Mouse (Mus musculus) forebrain, embryonic 16.5 days (tissue): ENCODE results near the gene Minpp1. TPM values are rescaled to one million over a fixed set of nuclear protein-coding genes. Genes with fewer than 3 reads are reported as not detected.

Source experiments
- ATAC-seq: fragments of 200-750 bp; cut with Nextera tagmentation; 2 replicates; pipeline ENCODE4 v1.8.0; 2017; ENCODE audit warnings: mild to moderate bottlenecking, moderate library complexity
- H3K27ac ChIP-seq: fragments of 300-500 bp; sonication (generic); 2 replicates; pipeline ENCODE4 v1.5.1; 2014; ENCODE audit warnings: low read length, control low read depth
- H3K27me3 ChIP-seq: fragments of 300-500 bp; sonication (generic); replicated peaks from 2 replicates; pipeline ENCODE4 v1.6.1; 2014; ENCODE audit warnings: low read length; ENCODE audit not compliant: control insufficient read depth, insufficient read depth
- H3K36me3 ChIP-seq: fragments of 300-500 bp; sonication (generic); 2 replicates; pipeline ENCODE4 v1.6.1; 2014; ENCODE audit not compliant: control insufficient read depth, insufficient read depth
- H3K4me1 ChIP-seq: fragments of 300-500 bp; sonication (generic); replicated peaks from 2 replicates; pipeline ENCODE4 v1.6.1; 2014; ENCODE audit warnings: low read length; ENCODE audit not compliant: control insufficient read depth, insufficient read depth
- H3K4me2 ChIP-seq: fragments of 300-500 bp; sonication (generic); 2 replicates; pipeline ENCODE4 v1.6.1; 2014; ENCODE audit warnings: mild to moderate bottlenecking, low read length, control low read depth
- H3K4me3 ChIP-seq: fragments of 300-500 bp; sonication (generic); replicated peaks from 2 replicates; pipeline ENCODE4 v1.5.1; 2014; ENCODE audit warnings: mild to moderate bottlenecking, low read length, control low read depth
- H3K9ac ChIP-seq: fragments of 300-500 bp; sonication (generic); replicated peaks from 2 replicates; pipeline ENCODE4 v1.6.1; 2014; ENCODE audit warnings: low read depth, low read length, control low read depth
- H3K9me3 ChIP-seq: fragments of 300-500 bp; sonication (generic); 2 replicates; pipeline ENCODE4 v1.6.1; 2016; ENCODE audit warnings: low read length; ENCODE audit not compliant: control insufficient read depth
- whole genome bisulfite sequencing: fragments of 180-500 bp; shearing (Covaris S2); extraction: QIAGEN DNeasy Blood & Tissue Kit; methylation state at CpG from one replicate; pipeline ENCODE4 v1.1.7; 2014; 5-methylcytosine and 5-hydroxymethylcytosine counted together
- polyA plus RNA-seq: library from polyadenylated mRNA; unstranded; fragments of >200 nt; fragmentation: Nextera tagmentation; extraction: Ambion mirVana; gene quantifications from 2 replicates; pipeline ENCODE4 v1.2.1, GENCODE M21; 2015

Gene Minpp1
- polyA plus RNA-seq, 1 experiment from 2014 or later: 49.5 TPM

GRCm38 (mm10) chr19:32530296-32530695 lies 44.7 kb downstream of the Minpp1 start:
- no peak overlapping the region for H3K4me3 ChIP-seq

DNA sequence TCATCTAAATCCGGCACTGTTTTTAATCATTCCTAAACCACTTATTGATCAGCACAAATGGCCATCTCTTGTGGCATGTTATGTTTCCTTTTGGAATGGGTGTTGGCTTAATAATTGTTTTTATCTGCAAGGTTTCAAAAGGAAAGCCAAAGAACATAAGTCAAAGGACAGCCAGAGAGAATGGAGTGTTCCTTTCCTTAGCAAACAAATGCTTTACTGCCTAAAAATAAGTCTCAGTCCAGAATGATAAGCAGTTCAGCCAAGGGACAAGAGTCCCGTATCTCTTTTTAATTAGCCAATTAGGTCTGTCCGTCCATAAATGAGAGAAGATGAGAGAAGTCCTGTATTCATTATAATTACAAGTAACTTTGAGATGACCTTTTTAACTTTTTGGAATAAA lies 46.8 kb downstream of the Minpp1 start:
- no peak overlapping the region for H3K4me2 ChIP-seq
- no peaks in the 10 kb centered on the region for H3K9me3 ChIP-seq
- no peaks in the 10 kb centered on the region for H3K36me3 ChIP-seq
- no peak overlapping the region for H3K9ac ChIP-seq
- no peak for ATAC-seq
- H3K4me1 ChIP-seq: no peaks in the 10 kb centered on the region
- H3K27ac ChIP-seq: no peak overlapping the region
- no peaks in the 10 kb centered on the region for H3K27me3 ChIP-seq
- H3K4me3 ChIP-seq: no peak overlapping the region
- 69% methylated on average over 3 of the region's 3 CpGs for WGBS

More at GRCm38 (mm10) chr19:32530296-32530695, 44.7 kb downstream of the Minpp1 start:
- 93% methylated on average over 7 of the region's 7 CpGs for WGBS
- Histone ChIP-seq H3K27me3 (no peaks in the 10 kb centered on the region), H3K9me3 (no peaks in the 10 kb centered on the region), H3K36me3 (no peaks in the 10 kb centered on the region), H3K4me1 (no peaks in the 10 kb centered on the region), H3K9ac (no peak overlapping the region), H3K4me2 (no peak overlapping the region), H3K27ac (no peak overlapping the region)
- no peak for ATAC-seq

- H3K4me2 ChIP-seq: no peak overlapping the region
- ATAC-seq: no peak
- 84% methylated on average over 7 of the region's 7 CpGs for WGBS
- H3K27me3 ChIP-seq: no peaks in the 10 kb centered on the region
- H3K36me3 ChIP-seq: no peaks in the 10 kb centered on the region
- no peaks in the 10 kb centered on the region for H3K4me1 ChIP-seq
- no peak overlapping the region for H3K9ac ChIP-seq
- H3K27ac ChIP-seq: no peak overlapping the region
- H3K4me3 ChIP-seq: no peak overlapping the region
- no peaks in the 10 kb centered on the region for H3K9me3 ChIP-seq
Measured at GRCm38 (mm10) chr19:32532737-32533505, 47.4 kb downstream of the Minpp1 start.

DNA sequence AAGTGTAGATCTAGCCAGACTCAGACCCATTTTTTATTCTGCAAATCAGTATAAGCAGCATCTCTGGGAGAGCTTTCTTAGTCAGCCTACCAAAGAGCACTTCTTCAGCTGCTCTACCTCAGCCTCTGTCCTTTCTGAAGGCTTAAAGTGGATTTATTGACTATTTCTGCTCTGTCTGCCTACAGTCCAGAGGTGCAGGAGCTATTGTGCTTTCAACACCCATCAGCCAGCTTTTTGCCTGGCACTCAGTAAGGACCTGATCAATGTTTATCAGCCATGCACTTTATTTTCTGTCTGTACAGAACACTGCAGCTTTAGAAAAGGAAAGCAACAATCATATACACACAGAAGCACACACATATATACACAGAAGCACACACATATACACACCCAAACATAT lies 49.3 kb downstream of the Minpp1 start:
- Histone ChIP-seq H3K9me3 (no peaks in the 10 kb centered on the region), H3K4me1 (no peaks in the 10 kb centered on the region), H3K9ac (no peak overlapping the region), H3K27ac (no peak overlapping the region), H3K36me3 (no peaks in the 10 kb centered on the region), H3K4me2 (no peak overlapping the region), H3K27me3 (no peaks in the 10 kb centered on the region), H3K4me3 (no peak overlapping the region)
- ATAC-seq: no peak

DNA sequence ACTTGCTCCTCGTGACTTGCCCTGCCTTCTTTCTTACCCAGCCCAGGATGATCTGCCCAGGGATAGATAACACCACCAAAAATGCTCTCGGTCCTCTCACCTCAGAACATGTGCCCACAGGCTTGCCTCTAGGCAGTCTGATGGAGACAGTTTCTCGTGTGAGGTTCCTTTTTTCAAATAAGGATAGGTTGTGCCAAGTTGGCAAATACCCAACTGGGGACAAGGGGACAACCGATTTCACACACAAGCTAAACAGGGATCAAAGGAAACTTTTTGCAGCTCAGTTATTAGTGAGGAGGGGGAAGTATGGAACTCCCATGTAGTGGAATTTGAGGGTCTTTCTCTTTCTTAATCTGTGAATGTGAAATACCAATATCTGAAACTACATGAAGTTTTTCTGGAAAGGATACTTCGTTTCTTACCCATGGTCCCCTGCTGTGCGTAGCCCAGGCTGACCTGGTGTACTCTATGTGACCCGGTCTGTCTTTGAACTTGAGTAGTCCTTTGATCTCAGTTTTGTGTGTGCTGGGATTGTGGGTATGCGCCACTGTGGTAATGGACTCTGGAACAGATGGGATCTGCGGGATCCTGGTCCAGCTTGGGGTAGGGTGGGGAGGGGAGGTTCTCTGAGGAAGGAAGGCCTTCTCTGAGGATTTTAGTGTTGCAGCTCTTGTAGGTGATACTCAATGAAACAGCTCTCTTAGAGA lies 57.4 kb downstream of the Minpp1 start:
- Histone ChIP-seq H3K4me3 (no peak overlapping the region), H3K27me3 (no peaks in the 10 kb centered on the region), H3K9ac (no peak overlapping the region), H3K36me3 (no peaks in the 10 kb centered on the region), H3K4me1 (no peaks in the 10 kb centered on the region), H3K27ac (no peak overlapping the region), H3K9me3 (no peaks in the 10 kb centered on the region), H3K4me2 (no peak overlapping the region)
- no peak for ATAC-seq
- WGBS: 78% methylated on average over 9 of the region's 9 CpGs

DNA sequence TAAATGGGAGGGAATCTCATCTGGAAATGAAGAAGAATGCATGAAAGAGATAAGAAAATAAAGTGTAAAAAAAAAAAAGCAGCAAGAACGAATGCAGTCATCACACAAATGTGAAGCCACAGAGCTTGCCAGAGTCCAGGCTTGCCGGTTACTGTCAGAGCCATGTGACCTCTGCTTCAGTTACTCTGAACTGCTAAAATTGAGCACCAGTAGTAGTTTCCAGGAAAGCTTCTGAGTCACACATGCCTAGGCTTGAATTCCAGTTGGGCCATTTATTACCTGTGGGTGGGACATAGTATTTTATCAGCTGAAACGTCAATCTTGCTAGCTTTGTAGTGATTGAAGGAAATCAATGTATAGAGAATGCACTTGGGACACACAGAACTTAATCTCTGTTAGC lies 61.8 kb downstream of the Minpp1 start:
- ATAC-seq: no peak
- Histone ChIP-seq H3K27me3 (no peaks in the 10 kb centered on the region), H3K27ac (no peak overlapping the region), H3K9me3 (no peaks in the 10 kb centered on the region), H3K9ac (no peak overlapping the region), H3K36me3 (no peaks in the 10 kb centered on the region), H3K4me3 (no peak overlapping the region), H3K4me1 (no peaks in the 10 kb centered on the region), H3K4me2 (no peak overlapping the region)
- WGBS: 87% methylated on average over 3 of the region's 3 CpGs

- 81% methylated on average over 15 of the region's 15 CpGs for WGBS
- no peak overlapping the region for H3K9ac ChIP-seq
- no peak overlapping the region for H3K27ac ChIP-seq
- H3K9me3 ChIP-seq: no peaks in the 10 kb centered on the region
- H3K27me3 ChIP-seq: no peaks in the 10 kb centered on the region
- H3K4me3 ChIP-seq: no peak overlapping the region
- no peaks in the 10 kb centered on the region for H3K4me1 ChIP-seq
- H3K36me3 ChIP-seq: no peaks in the 10 kb centered on the region
- H3K4me2 ChIP-seq: no peak overlapping the region
- ATAC-seq: no peak
Measured at GRCm38 (mm10) chr19:32548202-32548601, 62.6 kb downstream of the Minpp1 start.

DNA sequence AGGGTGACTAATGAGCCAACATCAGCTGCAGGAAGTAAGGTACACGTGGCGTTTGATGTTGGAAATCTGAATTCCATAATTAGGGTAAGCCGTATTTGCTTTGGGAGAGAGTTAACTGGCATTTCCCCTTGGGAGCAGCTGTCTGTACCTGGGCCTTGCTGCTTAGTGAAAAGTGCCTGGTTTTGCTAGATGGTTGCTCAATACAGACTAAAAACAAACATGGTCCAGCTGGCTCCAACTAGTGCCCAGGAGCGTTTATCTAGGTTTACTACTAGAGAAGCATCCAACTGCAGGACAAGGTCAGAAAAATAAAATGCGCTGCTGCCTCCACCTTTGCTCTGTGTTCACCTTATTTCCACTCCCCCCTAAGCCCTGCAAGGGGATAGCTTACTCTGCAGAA lies 64.9 kb downstream of the Minpp1 start:
- H3K27me3 ChIP-seq: no peaks in the 10 kb centered on the region
- no peak overlapping the region for H3K4me2 ChIP-seq
- no peak overlapping the region for H3K4me3 ChIP-seq
- H3K9ac ChIP-seq: no peak overlapping the region
- no peak for ATAC-seq
- WGBS: 75% methylated on average over 5 of the region's 5 CpGs
- H3K36me3 ChIP-seq: no peaks in the 10 kb centered on the region
- no peaks in the 10 kb centered on the region for H3K9me3 ChIP-seq
- H3K4me1 ChIP-seq: peaks cover 7% of the 10 kb centered on the region
- no peak overlapping the region for H3K27ac ChIP-seq

- no peak overlapping the region for H3K4me3 ChIP-seq
Measured at GRCm38 (mm10) chr19:32551442-32551841, 65.9 kb downstream of the Minpp1 start.

More at GRCm38 (mm10) chr19:32551442-32551841, 65.9 kb downstream of the Minpp1 start:
- H3K4me2 ChIP-seq: no peak overlapping the region
- H3K9me3 ChIP-seq: no peaks in the 10 kb centered on the region
- H3K27ac ChIP-seq: no peak overlapping the region
- no peaks in the 10 kb centered on the region for H3K27me3 ChIP-seq
- no peak for ATAC-seq
- H3K4me1 ChIP-seq: peaks cover 9% of the 10 kb centered on the region
- WGBS: 67% methylated on average over 3 of the region's 3 CpGs
- H3K36me3 ChIP-seq: no peaks in the 10 kb centered on the region
- no peak overlapping the region for H3K9ac ChIP-seq
